Mouse (Mus musculus) liver, embryonic 14.5 days (tissue): ENCODE data around the gene Gusb.
"Not testable (repeated sequence)": the region's sequence is repeated elsewhere in the genome, so short reads cannot be mapped to it uniquely, and the experiment has no call there.

ENCODE experiments used
- CTCF ChIP-seq: IDR thresholded peaks from 2 replicates; pipeline ENCODE4 v1.5.1; 2016; ENCODE audit warnings: antibody characterized with exemption, low read depth, control low read depth
- EP300 ChIP-seq: IDR thresholded peaks from 2 replicates; pipeline ENCODE4 v1.6.1; 2016; ENCODE audit warnings: antibody characterized with exemption, low read depth

- peak; percentile 56 for TF ChIP-seq CTCF
- not testable (repeated sequence) for TF ChIP-seq EP300
Measured at GRCm38 (mm10) chr5:130036300-130036699, 33.5 kb upstream of the Gusb start.
